Mouse (Mus musculus): Measurements from ENCODE around the gene Hoxa3. TPM values are rescaled to one million over a fixed set of nuclear protein-coding genes. Genes with fewer than 3 reads are reported as not detected.

The Hoxa3 gene
- total and polyA plus RNA-seq, 3 experiments: 0.08 to 0.38 (median 0.34) TPM

DNA sequence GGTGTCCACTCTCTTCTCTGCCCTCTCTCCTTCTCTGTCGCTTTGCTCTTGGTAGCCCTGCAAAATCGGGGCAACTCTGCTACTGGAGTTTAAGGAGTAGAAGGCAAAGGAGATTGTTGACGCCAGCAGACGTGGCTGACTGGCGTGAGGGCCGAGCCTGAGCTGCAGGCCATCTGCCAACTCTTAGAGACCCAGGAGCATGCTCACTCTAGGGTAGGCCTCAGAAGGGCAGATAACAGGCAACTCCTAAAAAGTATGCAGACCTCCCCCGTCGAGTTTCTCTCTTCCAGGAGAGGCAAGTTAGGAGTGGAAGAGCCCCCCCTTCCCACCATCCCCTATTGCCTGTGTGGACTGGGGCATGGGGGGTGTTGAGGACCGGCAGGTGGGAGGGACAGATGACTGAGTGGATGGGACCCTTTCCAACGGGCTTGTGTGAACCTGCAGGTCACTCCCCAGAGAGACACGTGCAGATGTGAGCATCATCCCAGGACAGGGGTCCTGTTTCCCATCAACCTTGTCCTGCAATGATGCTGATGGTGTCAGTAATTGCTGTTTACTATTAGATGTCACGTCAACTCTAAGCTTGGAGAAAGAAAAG, 53.9 kb downstream of the Hoxa3 start:
- no peak for TF ChIP-seq PAX5 (IDR thresholded peaks at IDR 0.05; ENCODE audit: low read length)
- TF ChIP-seq ELF1 (IDR thresholded peaks at IDR 0.05; ENCODE audit: low read depth, low read length): no peak
- no peak for TF ChIP-seq USF1 (IDR thresholded peaks at IDR 0.05; ENCODE audit: low read depth, low read length)
- TF ChIP-seq IRF4 (IDR thresholded peaks at IDR 0.05; ENCODE audit: low read depth, low read length): no peak
- peak; percentile 59 for TF ChIP-seq NRF1 (IDR thresholded peaks at IDR 0.05; ENCODE audit: low read depth, low read length)
- peak; percentile 37; the same call in 1 of the 2 replicates for TF ChIP-seq POLR2A (IDR thresholded peaks at IDR 0.05; ENCODE audit: low read depth, low read length)
- 0 out of 2 replicates have a peak, but pooled peaks have one; percentile 12 for TF ChIP-seq MAX (IDR thresholded peaks at IDR 0.05; ENCODE audit: low read length)
- peak; percentile 33; the same call in 1 of the 2 replicates for TF ChIP-seq TCF12 (IDR thresholded peaks at IDR 0.05; ENCODE audit: low read depth, low read length)
- TF ChIP-seq CHD2 (IDR thresholded peaks at IDR 0.05; ENCODE audit: low read length): no peak
- no peak; the same call in 1 of the 2 replicates for TF ChIP-seq SIN3A (IDR thresholded peaks at IDR 0.05; ENCODE audit: low read length)
- TF ChIP-seq JUN (IDR thresholded peaks at IDR 0.05; ENCODE audit: insufficient read depth, low read depth, low read length): no peak
- no peak for TF ChIP-seq ZC3H11A (IDR thresholded peaks at IDR 0.05; ENCODE audit: low read depth, low read length)
- TF ChIP-seq GABPA (IDR thresholded peaks at IDR 0.05; ENCODE audit: insufficient replicate concordance, low read depth, low read length): no peak
- no peak for TF ChIP-seq CHD1 (IDR thresholded peaks at IDR 0.05; ENCODE audit: low read depth, low read length)
- TF ChIP-seq SMC3 (IDR thresholded peaks at IDR 0.05; ENCODE audit: low read depth, low read length): no peak
- no peak for TF ChIP-seq MYC (IDR thresholded peaks at IDR 0.05; ENCODE audit: low read depth, low read length)
- no peak for TF ChIP-seq POLR2AphosphoS2 (IDR thresholded peaks at IDR 0.05; ENCODE audit: low read depth, low read length)
- no peak for TF ChIP-seq MAFK (IDR thresholded peaks at IDR 0.05; ENCODE audit: insufficient replicate concordance, low read length)
- TF ChIP-seq BHLHE40 (IDR thresholded peaks at IDR 0.05; ENCODE audit: low read depth, low read length): peak; percentile 67
- TF ChIP-seq HCFC1 (IDR thresholded peaks at IDR 0.05; ENCODE audit: low read depth, low read length): no peak
- TF ChIP-seq TBP (conservative IDR thresholded peaks at IDR 0.05; ENCODE audit: low read depth, low read length): no peak
- TF ChIP-seq JUND (conservative IDR thresholded peaks at IDR 0.05; ENCODE audit: low read depth, low read length): no peak
- TF ChIP-seq ZKSCAN1 (IDR thresholded peaks at IDR 0.05; ENCODE audit: borderline replicate concordance, low read depth, low read length): no peak
- peak; percentile 54; the same call in 1 of the 2 replicates for TF ChIP-seq MXI1 (IDR thresholded peaks at IDR 0.05; ENCODE audit: low read depth, low read length)
- no peak for TF ChIP-seq ZNF384 (IDR thresholded peaks at IDR 0.05; ENCODE audit: low read depth, low read length)
- no peak for TF ChIP-seq ETS1 (conservative IDR thresholded peaks at IDR 0.05; ENCODE audit: low read depth, low read length)
- no peak for TF ChIP-seq RAD21 (IDR thresholded peaks at IDR 0.05; ENCODE audit: low read depth, low read length)
- Histone ChIP-seq H3K4me1 (ENCODE audit: control insufficient read depth in 1 of 2, insufficient read depth in 2 of 2) (peaks cover 2 to 17% of the 10 kb centered on the region in 2 experiments; a peak in 3 of 4 replicates), H3K27ac (ENCODE audit: insufficient read depth, low read depth) (peak overlapping the region; percentile 39), H3K27me3 (replicated peaks) (no peaks in the 10 kb centered on the region), H3K36me3 (replicated peaks in 1 of 2; ENCODE audit: control insufficient read depth in 1 of 2, insufficient read depth in 1 of 2, low read length in 1 of 2) (peaks cover 6 to 33% of the 10 kb centered on the region in 2 experiments), H3K4me2 (ENCODE audit: insufficient read depth, low read depth, poor library complexity, severe bottlenecking) (peak overlapping the region; percentile 95), H3K4me3 (replicated peaks in 1 of 3; ENCODE audit: low read depth in 2 of 3, low read length in 2 of 3, poor library complexity in 1 of 3) (peak overlapping the region; percentile 83 to 92 (median 88)), H3K9me3 (replicated peaks; ENCODE audit: low read length) (no peaks in the 10 kb centered on the region), H3K9ac (ENCODE audit: insufficient read depth, low read depth) (peak overlapping the region; percentile 96), H3K79me2 (replicated peaks; ENCODE audit: control insufficient read depth, extremely low read depth, insufficient read depth, poor library complexity, severe bottlenecking) (peaks cover 7% of the 10 kb centered on the region; the same call in 1 of the 2 replicates)
- dilution Hi-C loops (cut with MboI; ENCODE audit: extremely low pct_ligation_motif_present, extremely low pct_unique_long_range_greater_than_20kb, low sequenced_read_pairs) (no loop called here), in situ Hi-C loops (cut with MboI; ENCODE audit: low pct_ligation_motif_present, low pct_unique_long_range_greater_than_20kb, low sequenced_read_pairs) (no loop called here)
- DNase-seq (ENCODE audit: extremely low read depth): peak; percentile 33

Data from CH12.LX (cell line).